Mouse (Mus musculus) MEL-GATA-1-ER (cell line): ENCODE results near the gene Npy2r.

Experiments used
- DNase-seq: peaks from one replicate; pipeline ENCODE4 v3.0.0-alpha.2; 2012; ENCODE audit warnings: low read depth; ENCODE audit errors: extremely low read depth

The Npy2r gene

DNA sequence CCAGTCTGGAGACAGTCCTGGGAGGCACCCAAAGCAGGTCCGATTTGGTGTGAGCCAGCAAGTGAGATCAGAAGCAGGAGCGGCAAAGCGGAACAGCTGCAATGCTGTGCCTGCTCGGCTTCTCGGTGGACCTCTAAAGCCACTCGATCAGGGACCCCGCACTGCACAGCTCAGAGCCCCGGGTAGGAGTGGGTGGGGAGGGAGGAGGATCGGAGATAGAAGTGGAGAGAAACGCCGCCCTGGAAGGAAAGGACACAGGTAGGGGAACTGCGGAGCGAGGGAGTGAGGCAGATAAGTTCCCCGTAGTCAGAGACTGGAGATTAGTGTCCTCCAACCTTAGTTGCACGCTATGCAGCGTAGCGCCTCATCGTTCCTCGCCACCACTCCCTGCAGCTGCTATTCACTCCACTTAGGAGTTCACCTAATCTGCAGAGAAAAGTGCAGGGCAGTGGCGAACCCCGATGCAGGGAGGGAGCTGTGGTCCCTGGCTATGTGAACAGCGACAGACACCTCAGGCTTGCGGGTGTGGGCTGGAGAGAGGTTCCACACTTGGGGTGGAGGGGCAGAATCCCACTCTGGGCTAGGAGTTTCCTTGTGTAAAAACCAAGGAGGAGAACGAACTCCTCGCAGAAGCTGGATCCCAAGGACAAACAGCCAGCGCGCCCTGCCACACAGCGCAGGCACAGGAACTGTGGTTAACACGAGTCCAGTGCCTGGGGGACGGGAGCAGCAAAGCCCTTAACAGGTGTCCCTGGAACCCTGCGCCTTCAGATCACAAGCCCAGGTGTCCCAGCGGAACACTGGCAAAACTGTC, at the start of gene Npy2r:
Gene Npy2r (minus strand): TSS at position 177 of the 814 bp plus-strand sequence.
- DNase-seq, result no peak

DNA sequence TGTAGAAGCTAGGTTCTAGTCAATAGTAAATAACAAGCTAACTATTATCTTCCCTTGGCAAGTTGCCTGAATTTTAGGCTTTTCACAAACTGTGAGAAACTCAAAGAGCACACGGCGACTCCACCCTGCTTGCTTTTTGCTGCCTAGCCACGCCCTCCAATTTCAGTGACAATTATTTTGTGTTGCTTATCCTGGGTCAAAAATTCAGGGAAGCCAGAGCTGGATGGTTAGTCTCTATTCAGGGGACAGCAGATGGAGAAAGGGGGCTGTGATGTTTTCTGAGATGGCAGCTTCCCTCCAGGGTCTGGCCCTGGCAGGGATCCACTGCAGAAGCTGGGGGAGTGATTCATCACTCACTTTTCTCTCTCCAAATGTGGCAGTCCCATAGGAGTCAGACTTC, 9.9 kb upstream of the Npy2r start:
- no peak for DNase-seq

DNA sequence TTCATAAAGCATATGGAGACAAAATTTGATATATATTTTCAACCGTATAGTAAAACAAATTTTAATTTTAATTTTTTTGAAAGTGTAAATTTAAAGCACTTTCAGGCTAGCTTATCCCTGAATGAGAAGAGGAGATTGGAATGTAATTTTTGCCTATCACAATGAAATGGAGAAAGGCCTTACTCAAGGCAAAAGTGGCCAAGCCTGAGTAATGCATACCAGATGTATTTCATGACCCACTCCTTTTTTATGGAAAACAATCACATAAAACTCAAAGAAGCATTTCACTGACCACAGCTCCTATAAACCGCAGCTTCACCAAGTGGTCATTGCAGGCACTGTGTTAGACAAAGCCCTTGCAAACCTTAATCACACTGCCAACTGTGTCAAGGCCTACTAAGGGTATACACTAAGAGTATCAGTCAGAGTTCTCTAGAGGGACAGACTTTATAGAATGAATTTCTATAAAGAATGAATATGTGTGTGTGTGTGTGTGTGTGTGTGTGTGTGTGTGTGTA, 8.5 kb upstream of the Npy2r start:
- DNase-seq, result no peak

DNA sequence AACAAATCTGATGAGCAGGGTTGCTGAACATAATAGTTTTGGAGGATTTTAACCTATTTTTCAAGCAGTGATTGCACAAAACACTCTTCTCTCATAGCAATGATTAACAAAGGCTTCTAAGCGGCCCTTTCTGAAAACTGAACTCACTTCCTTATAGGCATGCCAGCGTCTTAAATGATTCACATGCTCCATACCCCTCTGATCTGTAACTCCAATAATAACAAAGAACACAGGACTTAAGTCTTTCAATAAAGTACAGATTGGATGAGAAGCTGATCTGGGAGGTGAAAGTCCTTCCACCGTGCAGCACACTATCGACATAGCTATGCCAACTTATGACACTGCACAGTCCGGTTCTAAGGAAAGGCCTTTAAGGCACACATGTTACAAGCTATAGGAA, 2.0 kb upstream of the Npy2r start:
- no peak for DNase-seq

DNA sequence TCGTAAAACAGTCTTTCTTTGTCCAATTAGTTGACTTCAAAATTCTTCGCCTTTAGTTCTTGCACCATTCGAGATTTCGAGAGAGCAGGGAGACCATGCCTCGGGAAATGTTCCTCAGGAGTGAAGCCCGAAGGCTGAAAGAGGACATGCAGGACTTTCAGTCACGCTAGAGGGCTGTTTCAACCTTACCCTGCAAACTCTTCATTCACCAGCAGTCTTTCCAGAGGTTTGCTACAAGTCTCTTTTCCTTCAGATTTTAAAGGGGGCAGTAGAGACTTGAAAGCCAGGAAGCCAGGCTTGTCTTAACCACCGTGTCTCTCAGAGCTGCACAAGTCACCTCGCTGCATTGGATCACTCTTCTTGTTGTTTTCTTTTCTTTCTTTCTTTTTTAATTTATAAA, 869 bp upstream of the Npy2r start:
- no peak for DNase-seq

DNA sequence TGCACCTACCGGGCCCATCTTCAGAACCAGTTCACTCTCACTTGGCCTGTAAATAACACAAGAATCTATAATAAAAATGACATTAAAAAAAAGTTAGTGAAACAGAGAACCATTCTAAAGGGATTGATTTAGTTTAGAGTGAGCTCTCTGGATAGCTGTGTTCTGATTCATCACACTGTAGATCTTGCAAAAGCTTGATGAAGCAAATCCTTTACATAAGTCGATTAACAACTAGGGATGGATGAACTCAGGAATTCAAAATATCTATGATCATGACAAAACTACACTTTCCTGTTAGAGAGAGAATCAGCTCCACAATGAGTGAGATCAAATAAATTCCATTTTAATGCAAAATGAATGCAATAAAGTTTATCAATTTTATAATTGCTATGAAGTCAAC, 6.4 kb downstream of the Npy2r start:
- DNase-seq, result no peak

DNA sequence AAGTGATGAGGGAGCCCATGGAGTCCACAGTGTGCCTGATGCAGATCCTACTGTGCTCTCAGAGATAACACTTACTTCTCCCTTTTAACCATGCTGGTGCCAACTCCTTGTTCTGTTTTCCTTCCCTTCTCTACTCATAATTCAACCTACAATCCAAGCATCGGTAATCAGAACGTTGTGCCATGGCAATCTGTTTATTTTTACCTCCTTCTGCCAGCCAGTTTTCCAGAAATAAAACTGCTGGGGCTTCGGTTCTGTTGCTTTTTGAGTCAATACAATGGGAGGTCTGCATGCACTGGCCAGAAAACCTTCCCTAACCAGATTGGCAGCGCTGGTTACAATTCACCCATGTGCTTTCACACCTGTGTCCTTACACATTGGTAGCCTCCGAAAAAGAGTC, 7.9 kb downstream of the Npy2r start:
- DNase-seq, result no peak

DNA sequence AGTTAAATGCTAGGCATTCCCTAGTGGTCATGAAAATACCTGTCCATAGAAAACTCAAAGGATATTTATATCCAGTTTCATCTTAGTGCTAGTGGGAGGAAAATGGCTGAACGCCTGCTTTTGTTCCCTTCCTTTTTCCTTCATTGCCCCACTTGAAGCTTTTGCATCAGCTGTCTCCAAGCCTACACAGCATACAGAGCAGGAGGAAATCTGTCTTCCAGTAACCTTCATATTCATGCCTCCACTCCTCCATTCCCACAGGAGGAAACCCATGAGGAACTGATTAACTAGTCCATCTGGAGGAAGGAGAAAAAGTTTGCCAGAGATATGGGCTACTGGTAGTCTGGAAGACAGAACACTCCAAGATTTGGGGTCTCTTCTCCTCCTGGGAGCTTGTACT, 23.1 kb downstream of the Npy2r start:
- no peak for DNase-seq

DNA sequence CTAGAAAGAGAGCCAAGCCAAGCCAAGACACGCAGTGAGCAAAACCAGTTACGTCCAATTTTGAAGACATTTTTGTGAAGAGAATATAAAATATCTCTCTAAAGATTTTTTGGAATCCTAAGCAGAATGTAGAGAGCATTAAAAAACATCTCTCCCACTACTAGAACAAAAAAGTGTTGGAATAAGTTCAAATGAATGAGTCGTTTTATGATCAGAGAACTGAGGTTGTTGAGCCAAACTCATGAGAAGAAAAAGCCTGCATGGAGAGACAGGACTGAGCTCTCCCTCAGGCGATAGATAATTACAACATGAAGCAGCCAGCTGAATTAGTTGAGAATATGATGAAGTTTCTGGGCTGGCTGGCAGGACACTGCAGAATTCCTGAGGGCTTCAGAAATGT, 49.9 kb downstream of the Npy2r start:
- DNase-seq, result no peak
